Mouse (Mus musculus): ENCODE measurements at regions not wholly inside any gene's neighbourhood (a gene's known extent, or its start where the extent isn't known, plus 50 kb on each side); places are given as distances from the start of the nearest gene placed in this dataset.
A peak's percentile ranks its signal among the peaks of the same experiment; 100 is the strongest.

DNA sequence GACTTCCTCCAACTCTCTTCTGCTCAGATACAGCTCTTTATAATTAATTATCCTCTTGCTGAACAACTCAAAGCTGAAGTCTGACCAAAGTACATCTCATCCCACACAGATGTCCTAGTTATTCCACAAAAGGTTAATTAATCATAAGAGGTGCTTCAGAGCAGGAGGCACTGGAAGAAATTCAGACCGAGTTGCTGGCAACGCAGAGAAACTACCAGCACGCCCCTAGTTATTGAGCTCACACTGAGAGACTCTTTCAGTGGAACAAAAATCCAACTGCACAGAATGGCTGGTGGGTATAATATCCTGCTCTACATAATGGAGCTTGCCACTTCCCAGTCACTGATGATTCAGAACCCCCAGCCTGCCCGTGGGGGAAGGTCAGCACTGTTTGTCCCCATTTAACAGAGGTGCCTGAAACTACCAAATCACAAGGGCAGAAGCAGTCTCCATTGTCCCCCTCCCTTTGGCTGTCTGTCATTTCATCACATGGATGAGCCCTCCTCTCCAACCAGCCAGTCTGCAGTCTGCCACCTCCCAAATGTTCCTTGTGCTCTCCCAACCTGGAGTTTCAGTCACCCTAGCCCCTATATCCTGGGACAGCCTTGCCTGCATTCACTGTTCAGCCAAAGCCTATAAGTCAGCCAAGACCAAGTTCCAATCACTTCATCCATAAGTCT is 170.3 kb upstream of the Creb1 start:
- DNase-seq (ENCODE audit: low spot score in 2 of 2): no peak

DNA sequence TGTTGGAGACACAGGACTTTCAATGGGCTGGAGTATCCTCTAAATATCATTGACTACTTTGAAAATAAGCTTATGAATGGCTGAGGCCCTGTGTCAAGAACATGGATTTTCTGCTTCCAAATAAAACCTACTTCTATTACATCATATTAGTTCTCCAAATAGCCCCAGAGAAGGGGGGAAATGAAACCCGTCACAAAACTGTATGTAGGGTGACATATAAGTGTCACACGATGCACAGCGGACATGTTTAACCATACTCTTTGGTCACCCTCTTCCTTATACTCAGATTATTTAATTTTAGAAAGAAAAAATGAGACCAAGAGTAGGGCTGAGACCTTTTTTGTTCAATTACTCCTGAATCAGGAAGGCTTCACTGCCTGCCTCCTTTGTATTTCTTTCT is 189.2 kb upstream of the Creb1 start:
- no peak for DNase-seq (ENCODE audit: low spot score in 2 of 2)

DNA sequence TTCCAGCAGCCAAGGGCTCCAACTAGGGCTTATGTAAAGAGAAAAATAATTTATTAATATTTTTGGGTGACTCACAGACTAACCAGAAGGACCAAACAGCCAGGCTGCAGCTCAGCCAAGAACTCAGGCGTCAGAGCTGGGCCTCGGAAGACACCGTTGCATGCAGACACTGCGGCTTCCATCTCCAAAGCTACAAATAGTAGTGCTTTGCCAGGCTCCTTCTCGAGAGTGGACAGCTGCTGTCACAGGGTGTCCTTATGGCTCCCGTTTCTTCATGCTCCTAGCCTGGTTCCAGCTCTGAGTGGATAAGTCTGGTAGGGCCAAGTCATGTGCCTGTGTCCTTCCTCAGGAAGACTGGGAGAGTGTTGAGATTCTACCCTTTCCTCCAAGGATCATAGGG is 190.8 kb upstream of the Creb1 start:
- DNase-seq (ENCODE audit: low spot score in 2 of 2): no peak

DNA sequence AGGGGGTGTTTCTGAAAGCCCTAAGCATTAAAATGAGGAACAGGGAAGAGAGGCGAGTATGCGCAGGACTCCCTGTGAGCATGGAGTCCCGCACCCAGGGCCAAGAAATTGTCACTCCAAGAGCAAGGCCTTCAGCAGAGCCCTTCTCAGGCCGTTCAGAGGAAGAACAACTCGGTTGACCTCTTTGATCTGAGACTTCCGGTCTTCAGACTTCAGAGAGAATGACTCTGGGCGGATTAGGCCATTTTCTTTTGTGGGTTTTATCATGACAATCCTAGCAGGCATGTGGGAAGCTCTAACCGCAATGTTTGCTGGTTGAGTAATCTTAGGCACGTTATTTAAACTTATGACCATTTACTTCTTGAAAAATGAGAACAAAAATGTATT is 193.9 kb upstream of the Creb1 start:
- no peak for DNase-seq (ENCODE audit: low spot score in 2 of 2)

DNA sequence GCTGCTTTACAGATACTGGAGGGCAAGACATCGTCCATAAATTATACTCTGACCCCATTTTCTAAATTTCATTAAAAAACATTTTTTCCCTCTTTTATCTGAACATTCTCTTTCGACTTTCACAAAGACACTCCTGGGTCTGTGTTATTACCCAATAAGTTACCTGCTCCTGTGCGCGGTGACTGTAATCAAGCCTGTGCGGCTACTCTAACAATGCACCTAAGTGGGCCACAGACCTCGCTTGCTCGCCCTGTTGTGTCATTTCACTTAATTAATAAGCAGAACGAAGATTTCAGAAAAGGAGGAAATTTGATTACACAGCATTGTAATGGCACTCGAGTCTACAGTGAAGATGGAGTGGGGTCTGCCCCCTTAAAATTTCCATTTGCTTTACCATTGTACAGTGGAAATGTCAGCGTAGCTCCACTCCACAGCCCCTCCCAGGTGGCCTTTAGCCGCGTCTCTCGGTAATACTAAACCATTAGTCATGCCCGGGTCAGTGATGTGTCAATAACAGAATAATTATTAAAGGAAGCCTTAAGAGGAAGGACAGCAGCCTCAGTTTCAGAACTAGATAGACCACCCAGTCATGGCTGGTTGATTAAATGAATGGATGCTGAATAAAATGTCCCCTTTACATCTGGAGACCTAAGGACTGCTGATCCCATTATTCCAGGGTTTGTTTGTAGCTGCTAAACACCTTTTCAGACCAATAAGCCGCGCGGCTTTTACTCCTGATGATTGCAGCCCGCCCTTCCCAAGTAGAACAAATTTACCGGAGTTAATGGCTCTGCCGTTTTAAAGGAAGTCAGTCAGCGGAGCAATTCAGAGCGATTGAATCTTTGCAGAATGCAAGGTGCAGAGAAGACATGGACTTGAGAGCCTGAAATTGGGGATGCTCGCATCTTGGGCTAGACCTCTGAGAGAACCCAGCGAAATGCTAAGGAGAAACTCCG is 194.5 kb upstream of the Creb1 start:
- no peak for DNase-seq (ENCODE audit: low spot score in 2 of 2)

DNA sequence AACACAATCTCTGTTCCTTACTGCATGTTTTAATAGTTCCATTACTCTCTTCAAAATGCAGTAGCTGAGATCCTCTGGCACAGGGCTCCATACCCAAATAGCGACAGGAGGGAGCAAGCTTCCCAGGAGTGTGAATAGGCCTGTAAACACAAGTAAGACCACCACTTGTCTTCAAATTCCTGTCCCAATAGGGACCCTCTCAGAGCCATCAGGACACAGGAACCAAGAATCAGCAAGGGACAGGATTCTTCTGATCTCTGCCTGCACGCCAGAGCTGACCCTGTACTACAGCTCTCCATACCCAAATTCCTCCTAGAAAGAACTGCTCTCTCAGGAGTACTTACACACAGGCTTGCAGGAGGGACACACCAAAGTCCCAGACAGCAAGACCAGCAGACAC is 200.9 kb upstream of the Creb1 start:
- no peak for DNase-seq (ENCODE audit: low spot score in 2 of 2)

DNA sequence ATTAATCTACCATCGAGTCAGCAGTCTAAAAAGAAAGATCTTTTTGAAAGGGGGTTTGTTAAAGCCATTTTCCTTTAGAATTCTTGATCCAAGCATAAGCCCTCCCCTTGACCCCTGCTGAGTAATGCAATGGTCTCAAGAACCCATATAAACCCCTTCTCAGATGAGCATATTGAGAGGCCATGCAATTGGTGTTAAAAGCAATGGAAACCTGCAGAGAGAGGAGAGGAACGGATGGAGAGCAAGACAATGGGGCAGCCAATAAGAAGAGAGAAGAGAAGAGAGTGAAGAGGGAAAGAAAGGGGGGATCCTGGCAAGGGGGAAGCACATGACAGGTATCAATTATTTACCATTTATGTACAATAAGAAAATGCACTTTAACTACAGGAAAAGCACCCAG is 201.7 kb upstream of the Creb1 start:
- DNase-seq (ENCODE audit: low spot score in 2 of 2): no peak

DNA sequence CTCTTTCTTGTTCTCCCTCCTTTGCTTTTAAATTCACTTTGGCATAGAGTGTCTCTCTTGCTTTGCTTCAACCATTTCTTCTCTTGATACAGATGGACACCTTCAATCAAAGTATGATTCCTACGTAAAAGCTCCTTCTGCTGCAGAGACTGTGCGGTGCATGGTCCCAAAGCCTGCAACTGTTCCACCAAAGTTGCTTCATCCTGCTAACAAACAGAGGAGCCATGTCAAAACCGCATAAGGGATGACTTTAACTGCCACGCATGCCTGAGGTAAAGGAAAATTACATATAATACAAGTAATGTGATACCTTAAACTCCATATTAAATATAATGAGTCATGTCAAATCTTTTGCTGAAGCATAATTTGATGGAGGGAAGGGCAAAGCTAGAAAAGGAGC is 200.1 kb upstream of the Klf7 start:
- DNase-seq (ENCODE audit: low spot score in 2 of 2): no peak

DNA sequence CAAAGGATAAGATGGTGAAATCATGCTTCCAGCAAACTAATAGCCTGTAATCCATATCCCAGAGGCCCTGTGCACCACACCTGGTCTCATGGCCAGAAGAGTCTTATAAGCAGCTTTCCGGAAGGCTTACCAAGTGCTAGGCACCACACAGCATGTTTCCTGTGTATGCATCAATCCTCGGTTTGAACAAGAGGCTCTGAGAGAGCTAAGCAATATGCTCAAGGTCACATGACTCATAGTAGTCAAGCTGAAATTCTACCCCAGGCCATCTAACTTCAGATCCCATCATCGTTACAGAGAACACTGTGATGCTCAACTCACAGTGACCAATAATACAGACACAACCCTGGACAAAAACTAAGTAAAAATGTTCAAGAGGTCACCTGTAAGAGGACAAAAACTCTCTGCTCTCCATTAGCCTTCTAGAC is 197.1 kb upstream of the Klf7 start:
- DNase-seq (ENCODE audit: low spot score in 2 of 2): no peak

DNA sequence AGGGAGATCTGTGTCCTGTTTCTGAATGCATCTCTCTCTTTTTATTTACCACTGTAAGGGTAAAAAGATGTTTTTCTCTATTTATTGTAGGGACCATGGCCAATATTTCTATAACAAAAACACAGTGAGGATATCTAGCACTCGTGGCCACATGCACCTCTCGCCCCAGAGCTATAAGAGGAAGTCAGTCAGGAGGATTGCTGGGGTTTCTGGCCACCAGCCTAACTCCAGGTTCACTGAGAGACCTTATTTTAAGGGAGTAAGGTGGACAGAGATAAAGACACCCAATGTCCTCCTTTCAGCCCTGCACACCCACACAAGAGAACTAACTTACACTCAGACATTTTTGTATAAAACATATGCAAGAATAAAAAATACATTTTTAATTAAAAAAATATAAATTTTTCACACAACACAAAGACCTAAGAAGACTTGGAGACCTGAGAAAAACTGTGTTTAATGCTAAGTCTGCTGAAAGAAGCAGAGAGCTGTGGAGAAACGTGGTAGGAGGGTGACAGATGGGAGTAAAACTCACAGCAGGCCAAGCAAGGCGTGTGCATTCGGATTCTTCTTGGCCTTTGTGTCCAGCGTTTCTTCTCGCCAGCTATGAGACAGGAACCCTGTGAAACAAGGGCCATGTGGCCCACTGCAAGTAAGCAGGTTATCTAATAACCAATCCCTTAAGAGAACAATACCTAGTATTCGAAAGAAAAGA is 196.5 kb upstream of the Klf7 start:
- no peak for DNase-seq (ENCODE audit: low spot score in 2 of 2)

DNA sequence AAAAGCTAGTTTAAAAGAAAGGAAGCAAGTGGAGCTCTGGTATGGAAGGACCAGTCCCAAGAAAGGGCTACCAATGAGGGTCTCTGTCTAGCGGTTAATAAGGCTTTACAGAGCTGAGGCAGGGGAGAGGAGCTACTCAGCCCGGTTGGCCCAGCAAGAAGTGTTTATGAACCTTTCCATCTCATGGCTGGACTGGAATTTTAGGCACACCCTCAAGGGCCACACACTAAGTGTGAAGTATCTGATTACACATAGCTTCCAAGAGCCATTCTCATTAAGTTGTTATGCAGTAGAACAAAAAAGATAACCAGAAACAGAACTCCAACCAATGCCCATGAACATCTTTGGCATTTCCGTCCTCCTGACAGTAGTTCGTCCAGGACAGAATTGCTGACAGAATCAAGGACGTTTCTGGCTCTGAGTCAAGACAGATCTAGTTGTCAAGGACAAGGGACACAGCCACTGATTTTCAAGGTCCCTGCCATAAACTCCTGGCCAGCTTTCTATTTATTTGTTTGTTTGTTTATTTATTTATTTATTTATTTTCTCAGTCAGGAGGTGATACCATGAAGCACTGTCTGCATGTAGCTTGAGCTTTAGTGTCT is 195.1 kb upstream of the Klf7 start:
- DNase-seq (ENCODE audit: low spot score in 2 of 2): no peak

DNA sequence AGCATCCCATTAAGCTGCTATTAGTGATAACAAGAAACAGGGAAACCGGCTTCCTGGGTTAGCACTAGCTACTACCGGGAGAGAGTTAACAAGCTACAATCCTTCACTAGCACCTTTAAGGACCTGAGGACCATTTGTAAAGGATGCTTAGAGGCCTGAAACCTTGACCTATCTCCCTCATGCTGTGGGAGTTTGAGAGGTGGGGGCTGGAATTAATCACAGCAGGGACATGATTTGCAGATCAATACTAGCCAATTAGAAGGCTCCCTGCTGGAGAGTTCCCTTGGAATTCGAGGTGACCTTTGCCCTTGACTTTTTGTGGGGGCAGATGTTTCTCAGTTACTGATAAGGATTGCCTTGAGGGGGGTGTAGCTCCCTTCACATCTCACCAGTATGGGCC is 189.3 kb upstream of the Klf7 start:
- no peak for DNase-seq (ENCODE audit: low spot score in 2 of 2)

DNA sequence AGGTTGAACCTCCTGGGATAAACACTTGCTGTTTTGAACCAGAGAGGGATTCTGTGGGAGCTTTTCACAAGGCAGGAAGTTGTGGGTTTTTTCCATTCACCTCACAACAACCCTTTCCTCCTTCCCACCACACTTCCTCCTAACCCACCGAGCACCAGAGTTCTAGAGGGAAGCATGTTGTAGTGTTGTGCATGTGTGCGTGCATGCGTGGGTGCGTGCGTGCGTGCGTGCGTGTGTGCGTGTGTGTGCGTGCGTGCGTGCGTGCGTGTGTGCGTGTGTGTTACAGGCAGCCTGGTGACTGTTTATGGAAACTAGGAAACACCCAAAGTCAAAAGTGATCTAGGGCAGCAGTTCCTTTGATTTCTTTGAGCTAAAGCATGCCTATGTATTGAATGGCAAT is 186.5 kb upstream of the Klf7 start:
- no peak for DNase-seq (ENCODE audit: low spot score in 2 of 2)

DNA sequence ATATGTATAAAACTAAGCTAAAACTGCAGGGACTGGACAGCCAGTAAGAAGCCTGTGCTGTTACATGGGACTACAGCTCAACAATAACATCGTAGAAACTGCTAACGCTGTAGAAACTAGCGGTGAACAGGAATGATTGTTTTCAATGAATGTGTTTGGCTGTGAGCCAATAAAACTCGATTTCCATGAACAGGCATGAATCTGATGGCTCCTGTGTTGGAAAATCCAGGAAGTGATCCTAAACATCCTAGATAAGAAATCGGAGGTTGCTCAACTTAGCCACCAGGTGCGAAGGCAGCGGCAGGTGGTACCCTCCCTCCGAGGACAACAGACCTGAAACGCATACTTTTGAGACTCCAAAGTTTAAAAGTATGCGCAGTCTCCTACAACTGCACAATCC is 186.0 kb upstream of the Klf7 start:
- DNase-seq (ENCODE audit: low spot score in 2 of 2): no peak

DNA sequence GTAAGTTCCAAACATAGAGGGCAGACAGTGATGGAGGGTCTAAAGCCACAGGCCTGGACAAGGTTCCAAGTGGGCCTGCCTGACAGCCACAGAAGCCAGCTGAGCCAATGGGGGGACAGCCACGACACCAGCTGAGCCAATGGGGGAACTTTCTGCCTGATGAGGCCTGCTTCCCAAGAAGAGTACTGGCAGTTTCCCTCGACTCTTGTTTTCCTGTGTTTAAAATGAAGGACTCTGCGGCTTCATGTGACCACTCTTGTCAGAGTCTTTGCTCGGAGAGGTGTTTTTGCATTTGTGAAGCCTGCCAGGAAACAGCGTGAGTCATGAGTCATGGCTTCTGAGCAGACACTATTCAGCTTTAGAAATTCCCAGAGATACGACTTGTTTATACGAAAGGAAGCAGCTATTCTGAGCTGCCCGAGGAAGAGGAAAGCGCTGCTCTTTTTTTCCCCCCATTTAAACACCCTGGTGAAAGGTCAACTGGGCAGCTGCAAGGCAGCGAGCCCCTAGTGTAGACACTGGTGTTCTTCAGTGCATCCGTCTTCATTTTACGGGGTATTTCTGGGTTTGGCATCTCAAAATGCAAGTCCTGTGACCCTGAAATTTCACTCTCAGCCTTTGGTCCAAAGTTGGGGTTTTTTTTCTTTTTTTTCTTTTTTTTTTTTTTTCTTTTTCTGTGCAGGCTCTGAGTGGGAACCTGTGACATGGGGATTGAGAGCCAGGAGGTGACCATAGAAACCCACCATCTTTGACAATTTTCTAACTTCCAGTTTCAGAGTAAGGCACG is 183.5 kb upstream of the Klf7 start:
- peak; percentile 57 to 74 for DNase-seq (ENCODE audit: low spot score in 2 of 2)

DNA sequence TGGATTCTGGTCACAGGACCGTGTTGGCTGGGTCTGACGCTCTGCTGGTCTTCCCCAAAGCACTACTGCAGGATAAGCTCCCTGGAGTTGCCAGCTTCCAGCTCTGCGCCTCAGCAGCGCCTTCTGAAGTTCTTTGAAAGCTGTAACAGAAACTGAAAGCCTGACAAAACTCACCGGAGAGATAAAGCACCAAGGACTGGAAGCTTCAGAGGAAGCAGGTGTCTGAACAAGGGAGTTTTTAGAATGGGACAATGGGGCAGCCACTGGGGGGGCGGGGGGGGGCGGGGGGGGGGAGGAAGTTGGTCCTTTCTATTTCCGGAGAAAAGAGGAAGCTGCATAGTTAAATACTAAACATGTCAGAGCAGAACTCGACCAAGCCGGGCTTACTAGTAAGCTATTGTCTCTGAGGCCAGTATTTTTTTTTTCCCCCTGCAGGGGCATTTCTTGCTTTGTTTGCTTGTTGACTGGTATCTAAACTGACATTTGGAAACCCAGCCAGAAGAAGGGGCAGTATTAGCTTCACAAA is 180.8 kb upstream of the Klf7 start:
- peak; percentile 49 to 71 for DNase-seq (ENCODE audit: low spot score in 2 of 2)

DNA sequence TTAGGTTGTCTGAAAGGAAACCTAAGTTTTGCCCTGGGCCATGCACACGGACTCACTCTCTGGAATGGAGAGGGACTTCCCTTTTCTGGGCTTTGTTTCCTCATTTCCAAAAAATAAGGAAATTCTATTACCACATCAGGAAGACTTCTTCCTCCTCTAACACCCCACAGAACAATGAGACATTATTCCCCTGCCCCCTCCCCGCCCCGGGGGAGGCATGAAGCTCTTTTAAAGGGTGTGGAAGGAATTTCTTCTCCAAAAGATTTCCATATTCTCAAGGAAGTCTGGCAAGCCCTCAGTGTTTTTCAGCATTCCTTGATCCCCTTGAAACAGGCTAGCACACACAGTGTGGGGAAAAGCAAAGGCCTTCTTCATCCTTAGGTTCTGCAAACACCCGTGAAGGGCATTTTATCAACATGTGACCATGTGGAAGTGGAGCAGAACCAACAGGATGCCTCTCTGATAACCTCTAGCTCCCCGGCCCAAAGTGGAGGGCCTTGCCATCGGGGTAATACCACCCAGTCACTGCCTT is 179.5 kb upstream of the Klf7 start:
- DNase-seq (ENCODE audit: low spot score in 2 of 2): no peak

DNA sequence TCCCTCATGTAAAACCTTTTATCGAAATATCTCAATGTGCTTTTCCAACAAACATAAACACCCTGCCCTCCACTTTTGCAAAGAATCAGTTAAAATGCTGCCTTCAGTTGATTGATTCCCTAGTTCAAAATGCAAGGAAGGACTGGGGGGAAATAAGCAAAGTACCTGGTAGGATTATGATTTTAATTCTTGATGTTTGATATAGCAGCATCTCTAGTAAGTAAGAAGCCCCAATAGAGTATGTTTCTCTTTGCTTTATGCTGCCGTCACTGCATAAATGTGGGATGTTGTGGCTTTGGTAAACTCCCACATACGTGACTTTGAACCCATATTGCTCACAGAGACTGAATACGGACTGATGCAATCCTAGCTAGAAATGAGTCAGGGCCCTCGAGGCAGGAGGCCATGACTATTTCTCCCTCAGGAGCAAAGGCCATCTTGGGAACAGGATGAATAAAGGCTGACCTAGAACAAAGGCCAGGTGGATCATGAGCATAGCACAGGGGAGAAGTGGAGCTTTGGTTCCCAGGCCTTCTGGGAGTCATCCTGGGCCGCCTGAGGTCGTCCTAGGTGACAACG is 179.0 kb upstream of the Klf7 start:
- no peak for DNase-seq (ENCODE audit: low spot score in 2 of 2)

DNA sequence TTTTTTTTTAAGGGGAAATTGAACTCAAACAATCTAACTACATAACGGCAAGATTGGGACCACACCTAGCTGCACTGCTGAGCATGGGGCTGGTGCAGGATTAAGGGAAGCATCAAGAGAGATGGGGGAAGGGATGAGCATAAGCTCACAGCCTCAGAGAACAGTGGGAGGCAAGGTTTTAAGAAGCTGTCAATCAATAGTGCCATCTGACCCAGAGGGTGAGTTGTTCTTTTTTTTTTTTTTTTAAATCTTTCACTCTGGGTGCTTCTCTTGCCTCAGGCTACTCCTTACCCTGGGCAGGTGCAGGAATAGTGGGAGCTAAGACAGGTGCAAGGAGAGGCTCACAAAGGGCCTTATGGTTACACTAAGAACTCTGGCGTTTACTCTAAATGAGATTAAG is 176.9 kb upstream of the Klf7 start:
- no peak for DNase-seq (ENCODE audit: low spot score in 2 of 2)

DNA sequence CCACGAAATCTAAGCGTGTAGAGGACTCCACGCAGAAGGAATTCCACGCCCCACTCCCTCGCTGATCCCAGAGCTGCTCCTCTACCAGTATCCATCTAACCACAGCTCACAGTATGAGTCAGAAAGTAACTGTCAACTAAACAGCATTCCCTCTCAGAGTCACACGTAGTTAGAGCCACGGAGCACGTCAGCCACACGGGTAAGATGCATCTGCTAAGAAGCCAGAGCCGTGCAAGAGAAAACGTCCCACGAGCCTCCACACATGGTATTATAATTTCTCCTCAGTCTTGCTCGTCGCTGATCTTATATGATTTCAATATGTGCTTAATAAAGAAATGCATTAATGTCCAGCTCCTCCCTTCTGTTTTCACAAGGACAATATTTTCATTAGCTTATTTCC is 176.1 kb upstream of the Klf7 start:
- DNase-seq (ENCODE audit: low spot score in 2 of 2): no peak

DNA sequence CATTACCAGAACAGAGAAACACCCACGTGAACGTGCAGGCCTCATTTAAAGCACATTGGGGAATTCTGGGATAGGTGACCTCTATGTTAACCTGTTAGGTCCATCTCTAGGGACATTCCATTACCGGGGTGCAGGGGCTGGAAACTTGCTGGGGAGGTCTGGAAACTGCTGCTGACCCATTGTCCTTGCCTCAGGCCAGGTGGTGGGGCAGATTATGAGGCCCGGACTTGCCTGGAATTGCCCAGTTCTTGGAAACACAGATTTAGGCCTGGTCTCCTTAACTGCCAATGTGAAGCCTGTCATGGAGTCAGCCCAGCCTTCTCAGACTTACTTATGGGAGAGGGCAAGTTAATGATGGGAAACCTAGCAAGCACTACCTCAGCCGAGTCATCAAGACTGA is 175.3 kb upstream of the Klf7 start:
- DNase-seq (ENCODE audit: low spot score in 2 of 2): no peak
